Mouse (Mus musculus): ENCODE data around the gene Ucma. TPM values are rescaled to one million over a fixed set of nuclear protein-coding genes. Genes with fewer than 3 reads are reported as not detected.

The Ucma gene
- not detected for polyA plus RNA-seq (2017; shearing (Covaris generic))

DNA sequence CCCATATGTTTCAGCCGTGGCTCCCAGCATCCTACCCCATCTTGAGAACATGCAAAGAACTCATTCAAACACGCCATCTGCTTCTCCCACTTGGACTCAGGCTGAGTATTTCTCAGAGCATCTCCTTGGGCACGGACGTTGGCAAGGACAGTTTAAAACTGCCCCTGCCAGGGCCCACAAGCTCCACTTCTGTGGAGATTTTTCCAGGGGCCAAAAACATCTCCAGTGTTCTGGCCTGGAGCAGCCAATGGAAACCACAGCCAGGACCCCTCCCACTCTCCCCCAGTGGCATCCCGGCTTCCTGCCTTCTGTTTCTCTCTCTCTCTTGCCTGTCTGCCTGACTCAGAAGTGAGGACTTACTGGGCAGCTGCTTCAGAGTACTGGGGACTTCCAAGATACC is at the start of gene Ucma:
Gene Ucma (plus strand): TSS at position 316 of the 400 bp plus-strand sequence.

DNA sequence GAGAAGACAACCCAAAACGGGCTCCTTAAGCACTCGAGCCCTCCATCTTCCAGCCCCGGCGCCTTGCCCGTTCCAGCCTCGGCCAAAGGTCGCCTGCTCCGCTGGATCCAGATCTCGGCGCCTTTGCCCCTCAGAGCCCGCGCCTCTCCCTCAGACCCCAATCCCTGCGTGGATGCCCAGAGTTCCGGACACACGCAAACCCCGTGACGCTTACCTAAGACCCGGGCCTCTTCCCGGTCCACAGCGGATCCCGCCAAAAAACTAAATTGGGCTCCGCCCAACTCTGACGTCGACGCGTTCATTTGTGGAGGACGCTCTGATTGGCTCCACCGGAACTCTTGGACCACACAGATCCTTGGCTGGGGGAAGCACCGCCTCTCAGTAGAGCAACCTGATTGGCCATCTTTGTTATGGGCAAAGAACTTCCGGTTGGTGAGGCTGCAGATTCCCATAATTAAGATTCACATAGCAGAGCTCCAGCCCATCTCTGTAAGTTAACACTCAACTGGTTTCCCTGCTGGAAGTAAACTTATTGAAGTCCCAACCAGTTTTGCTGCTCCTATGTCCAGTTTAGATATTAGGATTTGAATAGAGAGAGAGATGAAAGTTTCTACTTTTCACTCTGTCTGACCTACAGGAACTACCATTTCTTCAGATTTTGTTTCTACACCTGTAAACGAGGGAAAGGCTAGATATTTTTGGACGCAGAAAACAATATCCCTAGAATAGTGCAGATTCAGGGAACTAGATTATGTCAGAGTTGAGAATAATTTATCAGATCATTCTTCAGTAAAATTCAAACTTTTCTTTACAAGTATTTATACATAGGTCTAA is 36.8 kb downstream of the Ucma start, which contains the start of gene Mcm10:
Gene Mcm10 (minus strand): TSS at position 301 of the 834 bp plus-strand sequence.

Other genes with a start within 250 kb of the Ucma start
- gene Sephs1, start 94.6 kb upstream of the Ucma start, polyA plus RNA-seq (2017; shearing (Covaris generic)), result 33.0 TPM
- 98.2 TPM for gene Phyh, start 57.1 kb upstream of the Ucma start, polyA plus RNA-seq (2017; shearing (Covaris generic))
- gene Mcm10, start 36.7 kb downstream of the Ucma start, polyA plus RNA-seq (2017; shearing (Covaris generic)), result 2.7 TPM
- 1.0 TPM for gene Optn, start 87.9 kb downstream of the Ucma start, polyA plus RNA-seq (2017; shearing (Covaris generic))
- not detected for gene Ccdc3, start 161.7 kb downstream of the Ucma start, polyA plus RNA-seq (2017; shearing (Covaris generic))